Mouse (Mus musculus) stomach, postnatal 0 days (tissue): Measurements from ENCODE around the gene Zfp386. TPM values are rescaled to one million over a fixed set of nuclear protein-coding genes. Genes with fewer than 3 reads are reported as not detected.
A peak's percentile ranks its signal among the peaks of the same experiment; 100 is the strongest.

ENCODE experiments used
- ATAC-seq: fragments of 200-750 bp; cut with Nextera tagmentation; 2 replicates; pipeline ENCODE4 v1.8.0; 2017; ENCODE audit not compliant: low FRiP score, low TSS enrichment
- DNase-seq: peaks from one replicate; pipeline ENCODE4 v3.0.0-alpha.2; 2016; ENCODE audit warnings: low spot score
- H3K27ac ChIP-seq: fragments of 300-500 bp; sonication (generic); replicated peaks from 2 replicates; pipeline ENCODE4 v1.5.1; 2014; ENCODE audit warnings: mild to moderate bottlenecking, control low read depth
- H3K27me3 ChIP-seq: fragments of 300-500 bp; sonication (generic); 2 replicates; pipeline ENCODE4 v1.6.1; 2014; ENCODE audit warnings: low read length; ENCODE audit not compliant: control insufficient read depth, insufficient read depth
- H3K36me3 ChIP-seq: fragments of 300-500 bp; sonication (generic); 2 replicates; pipeline ENCODE4 v1.6.1; 2014; ENCODE audit warnings: low read length, mixed read lengths; ENCODE audit not compliant: control insufficient read depth, insufficient read depth
- H3K4me1 ChIP-seq: fragments of 300-500 bp; sonication (generic); replicated peaks from 2 replicates; pipeline ENCODE4 v1.6.1; 2014; ENCODE audit warnings: antibody characterized with exemption; ENCODE audit not compliant: control insufficient read depth, insufficient read depth
- H3K4me2 ChIP-seq: fragments of 300-500 bp; sonication (generic); replicated peaks from 2 replicates; pipeline ENCODE4 v1.6.1; 2014; ENCODE audit warnings: low read depth, mild to moderate bottlenecking, control low read depth, moderate library complexity
- H3K4me3 ChIP-seq: fragments of 300-500 bp; sonication (generic); 2 replicates; pipeline ENCODE4 v1.5.1; 2014; ENCODE audit warnings: low read depth, low read length, control low read depth
- H3K9ac ChIP-seq: fragments of 300-500 bp; sonication (generic); 2 replicates; pipeline ENCODE4 v1.6.1; 2014; ENCODE audit warnings: mild to moderate bottlenecking, low read length, control low read depth, mixed read lengths
- H3K9me3 ChIP-seq: fragments of 300-500 bp; sonication (generic); 2 replicates; pipeline ENCODE4 v1.6.1; 2016; ENCODE audit warnings: low read length; ENCODE audit not compliant: control insufficient read depth
- CTCF ChIP-seq: IDR thresholded peaks from 2 replicates; pipeline ENCODE4 v1.5.1; 2016; ENCODE audit warnings: antibody characterized with exemption, low read depth, mild to moderate bottlenecking, moderate library complexity
- EP300 ChIP-seq: optimal IDR thresholded peaks from 2 replicates; pipeline ENCODE3; 2016; ENCODE audit warnings: antibody characterized with exemption
- WGBS: fragments of 180-500 bp; shearing (Covaris S2); extraction: QIAGEN DNeasy Blood & Tissue Kit; methylation state at CpG from one replicate; pipeline ENCODE4 v1.1.7; 2014; 5-methylcytosine and 5-hydroxymethylcytosine counted together
- polyA plus RNA-seq: library from polyadenylated mRNA; unstranded; fragments of >200 nt; fragmentation: Nextera tagmentation; extraction: Ambion mirVana; gene quantifications from 2 replicates; pipeline ENCODE4 v1.2.1, GENCODE M21; 2015

Zfp386 gene
- polyA plus RNA-seq, 1 experiment from 2014 or later, result 21.1 TPM

DNA sequence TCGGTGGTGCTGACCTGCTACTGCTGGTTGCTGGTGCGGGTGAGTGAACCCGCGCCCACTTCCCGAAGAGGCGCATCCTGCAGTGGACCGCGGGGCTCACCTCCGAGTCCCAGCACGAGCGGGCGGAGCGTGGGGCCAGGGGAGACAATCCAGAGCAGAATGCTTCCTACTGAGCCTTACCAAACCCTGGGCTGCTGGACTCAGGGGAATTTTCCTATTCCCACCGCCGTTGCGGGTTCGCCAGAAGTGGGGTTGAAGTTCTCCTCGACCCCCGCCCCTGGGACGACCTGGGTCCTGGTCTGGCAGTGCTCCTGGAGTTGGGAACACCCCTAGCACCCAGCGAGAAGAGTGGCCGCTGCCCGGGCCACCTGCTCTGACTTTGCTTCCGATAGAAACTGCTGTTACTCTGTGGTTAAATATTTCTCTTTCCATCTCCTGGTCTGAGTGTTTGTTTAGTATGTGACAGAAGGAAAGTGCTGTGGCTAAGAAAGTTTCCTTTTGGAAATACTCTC is 30.4 kb downstream of the Zfp386 start:
- TF ChIP-seq CTCF (no peak), EP300 (no peak)
- H3K27ac ChIP-seq, result peak overlapping the region; percentile 45; the same call in 1 of the 2 replicates
- peak; percentile 61 for ATAC-seq

GRCm38 (mm10) chr12:116083125-116083524 is 35.6 kb downstream of the Zfp386 start:
- no peak overlapping the region for H3K4me3 ChIP-seq
- no peak overlapping the region for H3K9ac ChIP-seq
- no peaks in the 10 kb centered on the region for H3K9me3 ChIP-seq
- no peaks in the 10 kb centered on the region for H3K27me3 ChIP-seq
- no peak overlapping the region for H3K4me2 ChIP-seq
- TF ChIP-seq EP300 (no peak), CTCF (no peak)
- no peaks in the 10 kb centered on the region for H3K4me1 ChIP-seq
- DNase-seq (no peak), ATAC-seq (no peak)
- H3K27ac ChIP-seq, result no peak overlapping the region
- H3K36me3 ChIP-seq, result no peaks in the 10 kb centered on the region
- WGBS, result 80% methylated on average over 6 of the region's 6 CpGs

More for the DNA sequence above, 30.4 kb downstream of the Zfp386 start:
- H3K9me3 ChIP-seq, result no peaks in the 10 kb centered on the region
- peak overlapping the region; percentile 77 for H3K9ac ChIP-seq
- H3K27me3 ChIP-seq, result no peaks in the 10 kb centered on the region
- no peaks in the 10 kb centered on the region for H3K4me1 ChIP-seq
- under 1% methylated on average over 24 of the region's 24 CpGs for WGBS
- peak overlapping the region; percentile 60 for H3K4me3 ChIP-seq
- no peaks in the 10 kb centered on the region for H3K36me3 ChIP-seq
- H3K4me2 ChIP-seq, result peak overlapping the region; percentile 84
- no peak for DNase-seq

- no peak overlapping the region for H3K4me3 ChIP-seq
- no peak for TF ChIP-seq EP300
- TF ChIP-seq CTCF, result no peak
- WGBS, result 81% methylated on average over 2 of the region's 2 CpGs
Observed at GRCm38 (mm10) chr12:116084294-116084693, 36.8 kb downstream of the Zfp386 start.

GRCm38 (mm10) chr12:116086951-116087600 is 39.6 kb downstream of the Zfp386 start:
- ATAC-seq (no peak), DNase-seq (no peak)
- WGBS, result 83% methylated on average over 5 of the region's 5 CpGs
- H3K9ac ChIP-seq, result no peak overlapping the region
- TF ChIP-seq CTCF (no peak), EP300 (no peak)
- H3K4me2 ChIP-seq, result no peak overlapping the region
- H3K27me3 ChIP-seq, result no peaks in the 10 kb centered on the region
- no peak overlapping the region for H3K4me3 ChIP-seq
- no peaks in the 10 kb centered on the region for H3K4me1 ChIP-seq
- no peaks in the 10 kb centered on the region for H3K9me3 ChIP-seq
- H3K36me3 ChIP-seq, result no peaks in the 10 kb centered on the region
- H3K27ac ChIP-seq, result no peak overlapping the region

More at GRCm38 (mm10) chr12:116084294-116084693, 36.8 kb downstream of the Zfp386 start:
- Histone ChIP-seq H3K9ac (no peak overlapping the region), H3K4me1 (no peaks in the 10 kb centered on the region), H3K27ac (no peak overlapping the region), H3K27me3 (no peaks in the 10 kb centered on the region), H3K36me3 (no peaks in the 10 kb centered on the region), H3K4me2 (no peak overlapping the region), H3K9me3 (no peaks in the 10 kb centered on the region)
- no peak for DNase-seq
- no peak for ATAC-seq

DNA sequence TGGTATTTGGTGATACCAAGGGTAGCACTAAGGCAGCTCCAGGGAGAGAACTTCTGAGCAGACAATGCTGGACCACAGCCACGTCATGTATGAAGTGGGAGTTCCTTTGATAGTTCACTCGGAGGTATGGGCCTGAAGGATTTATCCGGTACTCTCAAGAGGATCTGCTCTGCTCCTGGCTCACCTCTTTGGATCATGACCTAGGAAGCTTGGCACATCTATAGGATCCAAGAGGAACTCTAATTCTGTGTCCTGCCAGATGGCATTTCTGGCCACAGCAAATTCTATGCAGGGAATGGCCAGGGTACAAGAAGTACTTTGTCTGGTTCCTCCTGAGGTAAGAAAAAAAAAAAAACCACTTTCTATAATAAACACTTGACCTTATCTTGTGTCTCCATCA is 42.3 kb downstream of the Zfp386 start:
- ATAC-seq (no peak), DNase-seq (no peak)
- H3K9me3 ChIP-seq, result no peaks in the 10 kb centered on the region
- no peaks in the 10 kb centered on the region for H3K27me3 ChIP-seq
- H3K4me2 ChIP-seq, result no peak overlapping the region
- 89% methylated on average over 3 of the region's 3 CpGs for WGBS
- H3K4me1 ChIP-seq, result no peaks in the 10 kb centered on the region
- no peaks in the 10 kb centered on the region for H3K36me3 ChIP-seq
- H3K4me3 ChIP-seq, result no peak overlapping the region
- no peak for TF ChIP-seq CTCF
- no peak for TF ChIP-seq EP300
- no peak overlapping the region for H3K9ac ChIP-seq
- H3K27ac ChIP-seq, result no peak overlapping the region
